Mouse (Mus musculus): Measurements from ENCODE around the gene Akap8.

DNA sequence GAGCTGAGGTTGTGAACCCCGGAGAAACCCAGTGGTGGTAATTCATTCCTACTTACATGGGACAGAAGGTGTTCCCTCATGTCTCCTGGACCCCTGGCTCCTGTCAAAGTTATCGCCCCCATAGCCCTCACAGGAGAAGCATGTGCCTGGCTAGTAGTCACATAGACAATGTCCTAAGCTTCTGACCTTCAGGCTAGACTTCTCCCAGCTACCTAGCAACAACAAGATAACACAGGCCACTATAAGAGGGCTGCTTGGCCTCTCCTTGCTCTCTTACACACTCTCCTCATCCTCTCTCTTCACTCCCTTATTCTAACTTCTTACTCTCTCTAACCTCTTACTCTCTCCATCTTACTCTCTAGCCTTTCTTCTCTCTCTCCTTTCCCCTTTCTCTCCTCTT lies 63.6 kb downstream of the Akap8 start:
- TF ChIP-seq EP300 (IDR thresholded peaks at IDR 0.05; ENCODE audit: low read depth in 1 of 2, low read length in 2 of 2) (no peak), MAFK (IDR thresholded peaks at IDR 0.05; ENCODE audit: borderline replicate concordance, low read depth, low read length) (no peak), RCOR1 (IDR thresholded peaks at IDR 0.05; ENCODE audit: low read depth, low read length) (no peak), RAD21 (IDR thresholded peaks at IDR 0.05; ENCODE audit: low read depth, low read length) (no peak), TCF12 (IDR thresholded peaks at IDR 0.05; ENCODE audit: low read depth, low read length) (no peak), CTCF (IDR thresholded peaks at IDR 0.05 in 2 of 3, conservative IDR thresholded peaks at IDR 0.05 in 1 of 3; ENCODE audit: control insufficient read depth in 1 of 3, insufficient read depth in 1 of 3, low read depth in 2 of 3, low read length in 3 of 3, poor library complexity in 1 of 3, severe bottlenecking in 1 of 3) (no peak), MYC (IDR thresholded peaks at IDR 0.05; ENCODE audit: low read depth, low read length) (no peak), USF2 (IDR thresholded peaks at IDR 0.05; ENCODE audit: borderline replicate concordance in 1 of 2, insufficient read depth in 1 of 2, low read depth in 1 of 2, low read length in 2 of 2) (no peak), GATA1 (IDR thresholded peaks at IDR 0.05; ENCODE audit: low read depth, low read length) (no peak), TAL1 (IDR thresholded peaks at IDR 0.05; ENCODE audit: low read length) (no peak), MXI1 (IDR thresholded peaks at IDR 0.05; ENCODE audit: low read depth, low read length) (no peak), TBP (IDR thresholded peaks at IDR 0.05; ENCODE audit: low read depth, low read length) (no peak), SIN3A (IDR thresholded peaks at IDR 0.05; ENCODE audit: low read length) (no peak)
